Mouse (Mus musculus) heart, adult 9 months (tissue): ENCODE measurements around the gene Abhd17c.
A peak's percentile ranks its signal among the peaks of the same experiment; 100 is the strongest.
"Not testable (repeated sequence)": the region's sequence is repeated elsewhere in the genome, so short reads cannot be mapped to it uniquely, and the experiment has no call there.

Source experiments
- DNase-seq, 2 experiments: peaks; one replicate each; pipeline ENCODE4 v3.0.0; 2022; ENCODE audit warnings: low spot score in 2 of 2

Gene Abhd17c

GRCm38 (mm10) chr7:84152821-84153220 is 1.1 kb upstream of the Abhd17c start:
- no peak for DNase-seq

GRCm38 (mm10) chr7:84152374-84152773 is 681 bp upstream of the Abhd17c start:
- no peak for DNase-seq

- peak; percentile 93 to 94 for DNase-seq
Measured at GRCm38 (mm10) chr7:84151960-84152334, 254 bp upstream of the Abhd17c start.

GRCm38 (mm10) chr7:84150361-84151000 is 1.2 kb downstream of the Abhd17c start:
- DNase-seq: no peak

- no peak for DNase-seq
Measured at GRCm38 (mm10) chr7:84149821-84150220, 1.9 kb downstream of the Abhd17c start.

DNA sequence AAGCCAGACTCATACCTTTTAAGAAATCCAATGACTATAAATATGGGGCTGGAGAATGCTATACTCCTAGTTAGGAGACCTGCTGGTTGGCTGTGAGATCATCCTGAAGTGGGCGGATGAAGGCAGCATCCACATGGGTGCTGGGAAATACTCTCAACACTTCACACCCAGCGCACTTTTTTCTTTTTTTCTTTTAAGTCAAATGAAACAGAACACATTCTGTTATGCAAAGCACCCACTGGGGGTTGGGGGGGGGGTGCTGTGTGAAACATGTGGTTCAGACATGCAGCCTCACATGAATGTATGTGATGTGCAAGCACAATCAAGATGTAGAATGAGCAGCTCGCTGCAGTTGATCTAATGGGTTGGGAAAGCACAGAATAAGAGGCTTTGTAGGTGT is 2.8 kb downstream of the Abhd17c start:
- no peak for DNase-seq

GRCm38 (mm10) chr7:84147746-84148145 is 3.9 kb downstream of the Abhd17c start:
- DNase-seq: no peak

DNA sequence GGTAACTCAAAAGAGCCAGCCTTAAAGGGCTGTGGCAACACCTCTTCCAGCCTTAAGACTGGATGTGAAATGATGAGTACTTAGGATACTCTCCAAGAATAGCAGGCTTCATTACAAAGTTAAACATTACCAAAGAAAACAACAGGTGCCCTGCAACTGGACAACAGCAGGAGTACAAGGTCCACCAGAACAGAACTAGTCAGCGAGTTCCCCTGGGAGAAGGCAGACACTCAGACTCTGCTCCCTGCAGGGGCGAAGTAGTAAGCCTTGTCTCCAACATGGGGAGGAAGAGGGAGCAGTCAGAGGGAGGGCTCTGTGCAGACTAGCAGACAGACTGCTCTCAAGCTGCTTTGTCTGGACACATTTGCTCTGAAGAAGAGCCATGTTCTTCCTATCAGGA is 6.1 kb downstream of the Abhd17c start:
- DNase-seq: no peak

- no peak for DNase-seq
Measured at GRCm38 (mm10) chr7:84142736-84143473, 8.8 kb downstream of the Abhd17c start.

GRCm38 (mm10) chr7:84142196-84142595 is 9.5 kb downstream of the Abhd17c start:
- no peak for DNase-seq

DNA sequence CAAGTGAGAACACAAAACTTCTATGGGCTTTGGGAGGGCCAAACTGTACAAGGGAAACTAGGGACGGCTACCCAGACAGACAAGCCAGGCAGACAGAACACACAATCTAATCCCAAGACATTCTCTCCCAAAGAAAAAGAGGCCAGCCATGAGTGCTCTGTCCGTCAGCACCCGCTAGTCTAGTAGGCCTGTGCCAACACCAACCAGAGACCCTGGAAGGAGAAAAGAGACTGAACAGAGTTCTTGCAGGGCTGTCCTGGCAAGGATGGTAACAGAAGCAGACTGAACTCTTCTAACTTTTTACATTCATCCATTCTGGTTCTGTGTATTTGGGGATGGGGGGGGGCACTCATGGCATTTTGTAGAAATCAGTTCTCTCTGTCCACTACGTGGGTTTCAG is 12.1 kb downstream of the Abhd17c start:
- no peak for DNase-seq

GRCm38 (mm10) chr7:84138731-84139130 is 13.0 kb downstream of the Abhd17c start:
- DNase-seq: no peak

GRCm38 (mm10) chr7:84137779-84138178 is 13.9 kb downstream of the Abhd17c start:
- DNase-seq: no peak

- DNase-seq: no peak
Measured at GRCm38 (mm10) chr7:84135799-84136700, 15.6 kb downstream of the Abhd17c start.

DNA sequence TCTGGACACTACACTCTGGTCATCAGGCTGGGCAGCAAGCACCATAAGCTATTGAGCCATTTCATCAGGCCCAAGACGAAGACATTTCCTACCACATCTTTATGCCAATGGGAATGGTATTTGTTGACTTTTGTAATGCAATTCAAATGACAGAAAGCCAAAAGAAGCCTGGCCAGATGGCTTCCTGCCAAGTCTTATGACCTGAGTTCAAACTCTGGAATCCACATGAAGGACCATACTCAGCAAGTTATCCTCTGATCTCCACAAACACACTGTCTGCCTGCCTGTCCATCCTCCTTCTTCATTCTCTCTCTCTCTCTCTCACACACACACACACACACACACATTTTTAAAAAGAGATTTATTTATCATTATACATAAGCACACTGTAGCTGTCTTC is 19.0 kb downstream of the Abhd17c start:
- DNase-seq: peak in 1 of 2 experiments; percentile 43

GRCm38 (mm10) chr7:84131736-84132135 is 20.0 kb downstream of the Abhd17c start:
- DNase-seq: no peak

- peak; percentile 71 to 79 for DNase-seq
Measured at GRCm38 (mm10) chr7:84128661-84129060, 23.0 kb downstream of the Abhd17c start.

GRCm38 (mm10) chr7:84125730-84126129 is 26.0 kb downstream of the Abhd17c start:
- DNase-seq: no peak

GRCm38 (mm10) chr7:84123651-84124050 is 28.0 kb downstream of the Abhd17c start:
- DNase-seq: not testable (repeated sequence)

GRCm38 (mm10) chr7:84121778-84122177 is 29.9 kb downstream of the Abhd17c start:
- no peak for DNase-seq

- DNase-seq: no peak
Measured at GRCm38 (mm10) chr7:84120142-84120760, 31.4 kb downstream of the Abhd17c start.
